Mouse (Mus musculus) lung, postnatal 25 days (tissue): Measurements from ENCODE around the gene Crisp2.

Experiments
- DNase-seq: peaks from one replicate; pipeline ENCODE4 v3.0.0; 2022; ENCODE audit warnings: low spot score

Crisp2 gene

DNA sequence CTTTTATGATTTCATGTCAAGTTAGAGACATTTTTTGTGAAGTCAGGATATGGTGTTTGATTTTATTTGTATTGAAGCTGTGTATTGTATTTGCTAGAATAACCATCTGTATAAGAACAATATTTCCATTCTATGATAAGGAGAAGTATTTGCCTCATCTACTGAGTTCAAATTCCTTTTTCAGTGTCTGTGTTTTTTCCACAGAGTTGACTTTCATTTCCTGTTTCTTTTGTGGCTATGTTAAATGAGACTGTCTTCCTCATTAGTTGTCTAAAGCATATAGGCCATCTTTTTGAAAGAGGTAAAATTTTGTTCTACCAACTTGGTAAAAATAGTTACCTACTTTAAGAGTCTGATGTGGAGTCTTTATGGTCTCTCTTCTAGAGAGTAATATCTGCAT is 90.5 kb downstream of the Crisp2 start:
- no peak for DNase-seq
